Mouse (Mus musculus): ENCODE data around the gene Lrp6. TPM values are rescaled to one million over a fixed set of nuclear protein-coding genes. Genes with fewer than 3 reads are reported as not detected.
A peak's percentile ranks its signal among the peaks of the same experiment; 100 is the strongest.

Gene Lrp6
- total RNA-seq, 2 experiments from 2014 or later = 41.2 to 44.0 TPM

GRCm38 (mm10) chr6:134510280-134510679 lies 56.5 kb downstream of the Lrp6 start:
- intact Hi-C loops (cut with DNase I) = no loop called here

GRCm38 (mm10) chr6:134509731-134510226 lies 57.0 kb downstream of the Lrp6 start:
- intact Hi-C loops (cut with DNase I) = no loop called here
- no peak for DNase-seq (ENCODE audit: extremely low spot score in 1 of 2, low spot score in 2 of 2)

More at GRCm38 (mm10) chr6:134510280-134510679, 56.5 kb downstream of the Lrp6 start:
- DNase-seq (ENCODE audit: extremely low spot score in 1 of 2, low spot score in 2 of 2) = no peak

- no peak for DNase-seq (ENCODE audit: extremely low spot score in 1 of 2, low spot score in 2 of 2)
- intact Hi-C loops (cut with DNase I) = no loop called here
These were observed 61.9 kb downstream of the Lrp6 start for GRCm38 (mm10) chr6:134504866-134505265.

GRCm38 (mm10) chr6:134502335-134502734 lies 64.4 kb downstream of the Lrp6 start:
- intact Hi-C loops (cut with DNase I) = no loop called here
- DNase-seq (ENCODE audit: extremely low spot score in 1 of 2, low spot score in 2 of 2) = no peak

- DNase-seq (ENCODE audit: extremely low spot score in 1 of 2, low spot score in 2 of 2) = no peak
These were observed 66.2 kb downstream of the Lrp6 start for GRCm38 (mm10) chr6:134500381-134501162.

GRCm38 (mm10) chr6:134499089-134499488 lies 67.7 kb downstream of the Lrp6 start:
- intact Hi-C loops (cut with DNase I) = no loop called here
- no peak for DNase-seq (ENCODE audit: extremely low spot score in 1 of 2, low spot score in 2 of 2)

More at GRCm38 (mm10) chr6:134500381-134501162, 66.2 kb downstream of the Lrp6 start:
- intact Hi-C loops (cut with DNase I) = no loop called here

- intact Hi-C loops (cut with DNase I) = no loop called here
- DNase-seq (ENCODE audit: extremely low spot score in 1 of 2, low spot score in 2 of 2) = no peak
These were observed 68.2 kb downstream of the Lrp6 start for GRCm38 (mm10) chr6:134498518-134498917.

- DNase-seq (ENCODE audit: extremely low spot score in 1 of 2, low spot score in 2 of 2) = peak; percentile 19 to 35
- intact Hi-C loops (cut with DNase I) = loop anchor here (2.0 kb wide), 1 partner anchor 72 kb away; the partner anchor contains the start of gene Lrp6
These were observed 71.7 kb downstream of the Lrp6 start for GRCm38 (mm10) chr6:134494828-134495698.

GRCm38 (mm10) chr6:134489637-134490036 lies 77.1 kb downstream of the Lrp6 start:
- intact Hi-C loops (cut with DNase I) = no loop called here

GRCm38 (mm10) chr6:134489130-134489529 lies 77.6 kb downstream of the Lrp6 start:
- intact Hi-C loops (cut with DNase I) = no loop called here

More at GRCm38 (mm10) chr6:134489637-134490036, 77.1 kb downstream of the Lrp6 start:
- DNase-seq (ENCODE audit: extremely low spot score in 1 of 2, low spot score in 2 of 2) = no peak

GRCm38 (mm10) chr6:134486318-134486717 lies 80.4 kb downstream of the Lrp6 start:
- no peak for DNase-seq (ENCODE audit: extremely low spot score in 1 of 2, low spot score in 2 of 2)
- intact Hi-C loops (cut with DNase I) = no loop called here

More at GRCm38 (mm10) chr6:134489130-134489529, 77.6 kb downstream of the Lrp6 start:
- no peak for DNase-seq (ENCODE audit: extremely low spot score in 1 of 2, low spot score in 2 of 2)

GRCm38 (mm10) chr6:134479481-134479880 lies 87.3 kb downstream of the Lrp6 start:
- intact Hi-C loops (cut with DNase I) = no loop called here
- no peak for DNase-seq (ENCODE audit: extremely low spot score in 1 of 2, low spot score in 2 of 2)

GRCm38 (mm10) chr6:134473143-134473561 lies 93.6 kb downstream of the Lrp6 start:
- no peak for DNase-seq (ENCODE audit: extremely low spot score in 1 of 2, low spot score in 2 of 2)
- intact Hi-C loops (cut with DNase I) = no loop called here

GRCm38 (mm10) chr6:134470857-134471256 lies 95.9 kb downstream of the Lrp6 start:
- intact Hi-C loops (cut with DNase I) = no loop called here
- peak; percentile 19 to 80 for DNase-seq (ENCODE audit: extremely low spot score in 1 of 2, low spot score in 2 of 2)

- no peak for DNase-seq (ENCODE audit: extremely low spot score in 1 of 2, low spot score in 2 of 2)
- intact Hi-C loops (cut with DNase I) = no loop called here
These were observed 97.5 kb downstream of the Lrp6 start for GRCm38 (mm10) chr6:134469297-134469696.

- intact Hi-C loops (cut with DNase I) = no loop called here
- no peak for DNase-seq (ENCODE audit: extremely low spot score in 1 of 2, low spot score in 2 of 2)
These were observed 100.0 kb downstream of the Lrp6 start for GRCm38 (mm10) chr6:134466671-134467229.

GRCm38 (mm10) chr6:134461175-134461574 lies 105.6 kb downstream of the Lrp6 start:
- DNase-seq (ENCODE audit: extremely low spot score in 1 of 2, low spot score in 2 of 2) = no peak

GRCm38 (mm10) chr6:134458376-134458775 lies 108.4 kb downstream of the Lrp6 start:
- DNase-seq (ENCODE audit: extremely low spot score in 1 of 2, low spot score in 2 of 2) = no peak
- intact Hi-C loops (cut with DNase I) = no loop called here

More at GRCm38 (mm10) chr6:134461175-134461574, 105.6 kb downstream of the Lrp6 start:
- intact Hi-C loops (cut with DNase I) = no loop called here

- no peak for DNase-seq (ENCODE audit: extremely low spot score in 1 of 2, low spot score in 2 of 2)
- intact Hi-C loops (cut with DNase I) = no loop called here
These were observed 112.7 kb downstream of the Lrp6 start for GRCm38 (mm10) chr6:134454093-134454492.
